Mouse (Mus musculus): Measurements from ENCODE around the gene Olfr1419. TPM values are rescaled to one million over a fixed set of nuclear protein-coding genes. Genes with fewer than 3 reads are reported as not detected.
"Not testable (repeated sequence)": the region's sequence is repeated elsewhere in the genome, so short reads cannot be mapped to it uniquely, and the experiment has no call there.

The Olfr1419 gene
- not detected in 3 replicates for total RNA-seq (2017)

DNA sequence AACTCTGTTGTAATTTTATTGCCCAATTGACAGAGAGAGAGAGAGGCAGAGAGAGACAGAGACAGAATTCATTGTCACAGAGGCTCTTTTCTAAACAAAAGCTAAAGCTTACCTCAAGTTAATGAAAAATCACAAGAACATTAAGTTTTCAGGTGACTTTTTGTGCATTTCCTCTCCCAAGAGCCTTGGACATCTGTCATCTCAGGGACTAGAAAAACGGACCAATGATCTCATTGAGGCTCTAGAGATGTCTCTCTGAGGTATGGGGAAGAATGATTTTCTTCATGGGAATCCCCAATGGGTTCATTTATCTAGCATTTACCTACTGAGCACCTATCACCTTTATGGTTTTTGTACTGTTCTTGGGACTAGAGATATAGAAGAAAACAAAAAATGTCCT is at the start of gene Olfr1419:
TSS of gene Olfr1419 (minus strand) at position 101 of the 400 bp plus-strand sequence.
- no peak for ATAC-seq (replicated peaks; ENCODE audit: insufficient number of reproducible peaks, low FRiP score, low TSS enrichment, poor library complexity, severe bottlenecking)

DNA sequence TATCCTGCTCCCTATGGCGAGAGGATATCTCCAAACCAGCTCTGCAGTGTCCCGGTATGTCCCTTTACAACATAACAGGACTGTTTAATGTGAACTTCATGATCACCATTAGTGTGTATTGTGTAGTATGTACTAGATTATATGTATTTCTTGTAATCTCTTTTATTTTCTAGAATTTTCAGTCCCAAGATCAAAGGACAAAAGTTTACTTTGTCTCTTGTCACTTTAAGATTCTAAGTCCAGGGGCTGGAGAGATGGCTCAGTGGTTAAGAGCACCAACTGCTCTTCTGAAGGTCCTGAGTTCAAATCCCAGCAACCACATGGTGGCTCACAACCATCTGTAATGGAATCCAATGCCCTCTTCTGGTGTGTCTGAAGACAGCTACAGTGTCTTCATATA is 47.6 kb upstream of the Olfr1419 start:
- ATAC-seq (replicated peaks; ENCODE audit: insufficient number of reproducible peaks, low FRiP score, low TSS enrichment, poor library complexity, severe bottlenecking): not testable (repeated sequence)

DNA sequence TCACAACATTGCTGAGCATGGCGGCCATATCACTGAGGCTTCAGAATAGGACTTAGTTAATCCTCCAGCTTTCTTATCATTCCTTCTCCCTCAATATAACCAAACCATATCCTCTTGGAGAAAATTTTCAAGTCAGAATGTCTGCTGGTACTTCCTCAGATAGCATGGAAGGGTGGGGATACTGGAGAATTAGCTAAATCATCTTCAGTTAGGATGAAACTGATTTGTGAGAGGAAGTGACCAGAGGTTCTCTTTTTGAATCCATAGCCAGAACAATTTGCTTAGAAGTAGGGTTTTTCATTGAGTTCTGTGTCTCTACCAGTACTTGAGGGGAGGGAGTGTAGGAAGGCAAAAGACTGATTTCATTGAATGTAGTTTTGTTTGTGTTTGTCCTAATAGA is 47.2 kb upstream of the Olfr1419 start:
- no peak for ATAC-seq (replicated peaks; ENCODE audit: insufficient number of reproducible peaks, low FRiP score, low TSS enrichment, poor library complexity, severe bottlenecking)

DNA sequence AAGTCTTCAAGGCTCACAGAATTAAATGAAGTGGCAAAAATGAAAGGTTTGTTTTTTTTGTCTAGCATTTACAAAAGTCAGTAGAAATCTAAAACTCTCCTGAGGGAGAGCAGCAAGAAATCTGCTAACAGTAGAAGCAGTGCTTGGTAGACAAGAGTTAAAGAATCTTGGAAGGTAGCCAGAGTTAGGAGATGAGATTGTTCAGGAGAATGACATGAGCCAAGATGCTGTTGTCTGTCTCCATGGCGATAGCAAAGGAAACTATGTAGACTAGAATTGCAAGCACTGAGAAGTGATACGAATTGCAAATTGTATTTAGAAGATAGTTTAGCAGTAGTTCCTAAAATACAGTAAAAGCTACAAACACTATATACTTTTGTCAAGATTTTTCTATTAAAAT is 40.9 kb upstream of the Olfr1419 start:
- ATAC-seq (replicated peaks; ENCODE audit: insufficient number of reproducible peaks, low FRiP score, low TSS enrichment, poor library complexity, severe bottlenecking): no peak

DNA sequence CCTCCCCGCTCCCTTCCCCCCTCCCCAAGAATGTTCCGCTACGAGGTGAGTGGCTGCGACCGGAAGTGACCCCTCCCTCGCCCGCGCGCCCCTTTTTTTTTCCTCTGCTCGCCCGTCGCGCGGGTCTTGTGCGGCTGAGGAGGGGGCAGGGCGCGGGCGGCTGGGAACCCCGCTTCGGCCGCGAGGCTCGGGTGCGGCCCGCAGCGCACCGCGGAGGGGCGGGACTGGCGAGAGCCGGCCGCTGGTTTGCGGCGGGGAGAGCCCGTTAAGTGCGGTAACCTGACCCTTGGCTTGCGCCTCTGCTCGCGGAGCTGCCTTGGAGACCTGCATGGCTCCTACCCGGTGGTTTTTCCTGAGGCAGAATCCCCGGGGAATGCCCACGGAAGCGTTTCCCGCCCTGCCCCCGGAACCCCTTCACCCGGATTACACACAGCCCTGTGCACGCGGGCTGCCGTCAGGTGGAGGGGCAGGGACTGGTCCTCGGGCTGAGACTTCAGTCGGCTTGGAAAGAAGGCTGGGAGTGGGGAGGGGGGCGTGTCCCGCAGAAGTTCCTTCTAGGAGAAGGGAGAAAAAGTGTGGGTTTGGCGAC is 37.7 kb upstream of the Olfr1419 start:
- no peak for ATAC-seq (replicated peaks; ENCODE audit: insufficient number of reproducible peaks, low FRiP score, low TSS enrichment, poor library complexity, severe bottlenecking)

DNA sequence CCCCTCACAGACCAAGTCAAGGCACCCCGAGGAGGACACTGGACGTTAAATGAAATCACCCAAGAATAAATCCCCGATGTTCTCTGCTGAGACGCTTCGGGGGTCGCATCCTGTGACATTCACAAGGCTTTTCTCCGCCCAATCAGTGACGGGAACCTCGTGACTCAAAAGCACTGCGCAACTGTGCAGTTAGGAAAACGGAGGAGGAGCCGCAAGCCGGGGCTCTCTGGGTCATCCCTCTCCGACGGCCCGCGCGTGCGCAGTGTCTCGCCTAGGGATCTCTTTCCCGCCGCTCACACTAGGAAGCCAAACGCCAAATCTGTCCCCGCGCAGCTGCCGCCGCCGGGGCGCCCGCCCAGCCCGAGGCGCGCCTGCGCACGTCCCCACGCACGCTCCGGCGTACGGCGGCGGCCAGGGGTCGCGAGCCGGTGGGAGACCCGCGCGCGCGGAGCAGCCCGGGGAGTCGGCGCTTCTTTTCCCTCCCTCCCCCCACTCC is 37.2 kb upstream of the Olfr1419 start, which contains the start of gene Patl1:
TSS of gene Patl1 (plus strand) at position 363 of the 496 bp plus-strand sequence.
- peak; percentile 95 for ATAC-seq (replicated peaks; ENCODE audit: insufficient number of reproducible peaks, low FRiP score, low TSS enrichment, poor library complexity, severe bottlenecking)

DNA sequence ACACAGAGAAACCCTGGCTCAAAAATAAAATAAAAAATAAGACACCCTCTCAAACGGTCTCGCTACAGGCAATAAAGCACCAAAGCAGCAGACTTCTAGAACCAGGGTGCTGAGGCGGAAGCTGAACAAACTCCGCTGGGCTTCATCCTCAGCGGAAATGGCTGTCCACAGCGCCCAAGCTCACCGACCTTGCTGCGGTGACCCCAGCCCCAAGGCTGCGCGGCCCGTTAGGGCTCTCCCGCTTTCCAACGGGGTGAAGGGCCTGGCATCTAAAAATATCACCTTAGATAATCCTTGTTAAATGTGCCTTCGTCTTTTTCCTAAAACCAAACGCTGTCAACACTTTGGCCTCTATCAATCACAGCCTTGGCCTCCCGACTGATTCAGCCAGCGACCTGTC is 36.7 kb upstream of the Olfr1419 start:
- ATAC-seq (replicated peaks; ENCODE audit: insufficient number of reproducible peaks, low FRiP score, low TSS enrichment, poor library complexity, severe bottlenecking): no peak

DNA sequence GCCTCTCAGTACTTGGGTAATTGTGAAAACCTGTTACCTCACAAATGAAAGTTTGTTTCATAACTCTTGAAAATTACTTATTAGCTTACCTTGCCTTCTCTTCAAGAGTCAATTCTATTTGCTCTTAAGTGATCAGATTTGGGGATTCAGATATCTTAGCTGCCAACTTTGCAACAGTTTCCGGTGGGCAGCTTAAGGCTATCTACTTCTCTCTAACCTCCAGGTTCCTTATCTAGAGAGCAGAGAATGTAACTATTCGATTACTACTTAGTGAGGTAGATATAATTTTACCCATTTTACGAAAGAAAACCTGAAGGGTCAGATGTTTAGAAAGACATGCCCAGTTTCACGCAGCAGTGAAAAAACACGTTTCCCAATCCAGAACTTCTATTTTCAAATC is 36.1 kb upstream of the Olfr1419 start:
- no peak for ATAC-seq (replicated peaks; ENCODE audit: insufficient number of reproducible peaks, low FRiP score, low TSS enrichment, poor library complexity, severe bottlenecking)

DNA sequence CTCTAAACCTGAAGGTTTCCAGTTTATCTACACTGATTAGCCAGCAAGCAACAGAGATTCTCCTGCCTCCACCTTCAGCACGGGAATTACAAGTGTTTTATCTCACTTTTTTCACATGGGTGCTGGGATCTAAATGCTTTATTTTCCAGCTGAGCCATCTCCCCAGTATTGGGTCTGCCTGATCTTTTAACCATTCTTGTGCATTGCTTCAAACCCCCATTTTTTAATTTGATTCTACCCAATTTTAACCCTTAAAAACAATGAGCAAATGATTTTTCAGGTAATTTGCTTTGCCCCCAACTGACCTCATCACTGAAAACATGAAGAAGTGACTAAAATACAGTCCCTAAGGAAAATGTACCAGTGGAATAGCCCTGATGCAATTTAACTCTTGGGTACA is 11.4 kb upstream of the Olfr1419 start, which contains the start of gene Olfr1420:
TSS of gene Olfr1420 (plus strand) at position 301 of the 400 bp plus-strand sequence.
- ATAC-seq (replicated peaks; ENCODE audit: insufficient number of reproducible peaks, low FRiP score, low TSS enrichment, poor library complexity, severe bottlenecking): no peak

DNA sequence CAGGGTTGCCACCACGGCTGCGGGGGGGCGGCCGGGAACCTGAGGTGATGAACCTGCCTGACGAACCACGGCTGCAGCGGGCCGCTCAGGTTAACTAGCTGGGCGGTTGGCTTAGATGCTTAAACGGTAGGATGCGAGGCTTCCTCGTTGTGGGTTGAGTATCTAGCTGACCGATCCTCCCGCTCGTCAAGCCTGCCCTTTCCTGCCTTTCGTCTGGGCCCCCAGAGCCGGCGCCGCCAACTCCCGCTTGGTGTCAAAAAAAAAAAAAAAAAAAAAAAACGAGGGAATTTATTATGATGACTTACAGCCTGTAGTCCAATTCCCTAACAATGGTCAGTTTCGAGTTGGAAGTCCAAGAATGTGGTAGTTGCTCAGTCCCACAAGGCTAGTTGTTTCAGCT is 3.5 kb upstream of the Olfr1419 start:
- not testable (repeated sequence) for ATAC-seq (replicated peaks; ENCODE audit: insufficient number of reproducible peaks, low FRiP score, low TSS enrichment, poor library complexity, severe bottlenecking)

DNA sequence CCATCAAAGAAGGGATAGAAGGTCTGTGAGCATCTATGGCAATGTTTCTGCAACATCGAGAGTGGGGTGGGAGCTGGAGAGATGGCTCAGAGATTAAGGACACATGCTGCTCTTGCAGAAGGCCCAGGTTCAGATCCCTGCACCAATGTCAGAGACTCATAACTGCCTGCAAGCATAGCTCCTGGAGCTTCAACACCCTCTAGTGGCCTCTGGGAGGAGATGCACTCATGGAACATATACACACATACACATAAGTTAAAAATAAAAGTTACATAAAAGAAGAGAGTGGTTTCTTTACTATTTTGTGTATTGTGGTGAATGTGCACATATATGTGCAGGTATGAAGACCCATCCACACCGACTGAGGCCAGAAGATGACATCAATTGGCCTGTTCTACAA is 7.1 kb downstream of the Olfr1419 start:
- ATAC-seq (replicated peaks; ENCODE audit: insufficient number of reproducible peaks, low FRiP score, low TSS enrichment, poor library complexity, severe bottlenecking): no peak

DNA sequence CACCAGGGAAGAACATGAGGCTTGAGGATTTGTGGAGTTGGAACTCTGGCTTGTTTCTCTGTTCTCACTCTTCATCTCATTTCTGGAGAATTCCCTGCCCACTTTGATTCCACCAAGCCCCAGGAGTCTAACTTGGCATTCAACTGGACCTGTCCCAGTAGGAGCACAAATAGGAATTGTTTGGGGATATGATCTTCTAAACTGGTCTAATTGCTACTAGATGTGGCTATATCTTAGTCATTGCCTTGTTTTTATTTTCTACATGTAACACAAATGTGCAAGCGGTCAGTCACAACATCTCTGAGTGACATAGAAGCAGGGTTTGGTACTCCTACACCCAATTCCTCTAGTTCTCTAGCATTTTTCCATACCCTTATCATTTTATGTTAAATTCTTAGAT is 13.9 kb downstream of the Olfr1419 start, which contains the start of gene Olfr1418:
TSS of gene Olfr1418 (minus strand) at position 101 of the 400 bp plus-strand sequence.
- ATAC-seq (replicated peaks; ENCODE audit: insufficient number of reproducible peaks, low FRiP score, low TSS enrichment, poor library complexity, severe bottlenecking): no peak

DNA sequence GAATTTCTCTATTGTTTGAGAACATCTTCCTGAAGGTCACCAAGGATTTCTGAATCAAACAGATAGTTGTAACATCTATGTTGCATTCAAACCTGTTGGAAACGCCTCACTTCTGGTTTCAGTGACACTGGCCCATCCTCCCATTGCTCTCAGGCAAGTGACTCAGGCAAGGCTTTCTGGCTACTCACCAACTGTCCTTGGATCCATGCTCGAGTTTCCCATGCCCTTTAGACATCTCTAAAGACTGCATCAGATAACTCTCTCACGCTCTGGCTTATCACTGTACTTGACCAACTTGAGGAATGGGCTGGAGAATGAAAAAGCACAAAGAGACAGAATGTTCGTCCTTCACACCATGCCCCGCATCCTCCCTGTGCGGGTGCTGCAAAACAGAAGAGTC is 18.4 kb downstream of the Olfr1419 start:
- ATAC-seq (replicated peaks; ENCODE audit: insufficient number of reproducible peaks, low FRiP score, low TSS enrichment, poor library complexity, severe bottlenecking): no peak

DNA sequence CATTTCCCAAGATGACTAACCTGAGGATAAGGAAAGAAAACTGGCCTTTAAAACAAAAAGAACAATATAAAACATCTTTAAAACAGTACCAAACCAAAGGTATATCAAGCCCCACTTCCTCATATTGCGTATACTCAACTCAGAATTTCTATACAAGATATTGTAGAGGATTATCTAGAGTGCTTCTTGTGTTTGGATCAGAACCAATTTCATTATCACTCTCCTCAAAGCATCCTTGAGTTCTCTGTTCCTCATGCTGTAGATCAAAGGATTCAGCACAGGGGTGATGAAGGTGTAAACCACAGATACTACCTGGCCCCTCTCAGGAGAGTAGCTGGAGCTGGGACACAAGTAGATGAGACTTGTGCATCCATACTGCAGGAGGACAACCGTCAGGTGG is 20.1 kb downstream of the Olfr1419 start:
- no peak for ATAC-seq (replicated peaks; ENCODE audit: insufficient number of reproducible peaks, low FRiP score, low TSS enrichment, poor library complexity, severe bottlenecking)

DNA sequence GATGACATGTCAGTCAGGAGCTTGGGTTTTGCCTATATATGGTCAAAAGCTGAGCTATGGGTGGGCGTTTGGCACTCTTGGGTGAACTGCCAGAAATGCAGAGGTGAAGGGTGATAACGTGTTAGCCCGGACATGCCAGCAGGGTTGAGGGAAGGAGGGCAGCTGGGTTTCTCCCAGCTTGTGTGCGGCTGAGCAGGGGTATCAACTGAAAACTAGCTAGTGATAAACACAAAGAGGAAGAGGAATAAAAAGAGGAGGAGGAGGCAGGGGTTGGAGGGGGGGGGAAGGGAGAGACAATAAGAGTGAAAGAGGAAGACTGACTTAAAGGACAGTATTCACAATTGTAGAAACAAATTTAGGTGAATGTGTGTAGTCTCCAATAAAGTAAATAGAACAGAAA is 22.3 kb downstream of the Olfr1419 start:
- ATAC-seq (replicated peaks; ENCODE audit: insufficient number of reproducible peaks, low FRiP score, low TSS enrichment, poor library complexity, severe bottlenecking): no peak

DNA sequence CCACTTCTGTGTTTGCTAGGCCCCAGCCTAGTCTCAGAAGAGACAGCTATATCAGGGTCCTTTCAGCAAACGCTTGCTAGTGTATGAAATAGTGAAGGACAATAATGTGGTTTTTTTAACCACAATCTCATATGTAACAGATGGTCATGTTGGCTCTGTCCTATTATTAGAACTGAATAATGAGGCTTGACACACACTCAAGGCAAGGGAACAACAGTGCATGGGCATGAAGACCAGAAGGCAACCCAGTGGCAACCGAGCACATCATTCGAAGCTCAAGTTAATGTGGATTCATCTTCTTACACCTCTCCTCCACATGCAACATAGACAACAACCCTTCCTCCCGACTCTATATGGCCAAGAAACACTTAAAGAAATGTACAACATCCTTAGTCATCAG is 28.6 kb downstream of the Olfr1419 start:
- ATAC-seq (replicated peaks; ENCODE audit: insufficient number of reproducible peaks, low FRiP score, low TSS enrichment, poor library complexity, severe bottlenecking): no peak

DNA sequence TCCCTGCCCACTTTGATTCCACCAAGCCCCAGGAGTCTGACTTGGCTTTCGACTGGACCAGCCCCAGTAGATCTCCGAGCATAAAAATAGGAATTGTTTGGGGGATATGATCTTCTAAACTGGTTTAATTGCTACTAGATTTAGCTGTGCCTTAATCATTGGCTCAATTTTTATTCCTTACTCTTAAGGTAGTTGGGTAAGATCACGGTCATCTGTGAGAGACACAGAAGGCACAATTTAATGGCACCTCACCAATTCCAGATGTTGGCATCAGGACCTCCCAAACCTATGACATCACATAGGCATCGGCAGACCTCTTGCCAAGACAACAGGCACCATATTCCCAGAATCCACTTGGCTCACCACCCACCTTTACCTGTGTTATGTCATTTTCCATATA is 35.8 kb downstream of the Olfr1419 start, which contains the start of gene Olfr1417:
TSS of gene Olfr1417 (minus strand) at position 101 of the 400 bp plus-strand sequence.
- no peak for ATAC-seq (replicated peaks; ENCODE audit: insufficient number of reproducible peaks, low FRiP score, low TSS enrichment, poor library complexity, severe bottlenecking)

DNA sequence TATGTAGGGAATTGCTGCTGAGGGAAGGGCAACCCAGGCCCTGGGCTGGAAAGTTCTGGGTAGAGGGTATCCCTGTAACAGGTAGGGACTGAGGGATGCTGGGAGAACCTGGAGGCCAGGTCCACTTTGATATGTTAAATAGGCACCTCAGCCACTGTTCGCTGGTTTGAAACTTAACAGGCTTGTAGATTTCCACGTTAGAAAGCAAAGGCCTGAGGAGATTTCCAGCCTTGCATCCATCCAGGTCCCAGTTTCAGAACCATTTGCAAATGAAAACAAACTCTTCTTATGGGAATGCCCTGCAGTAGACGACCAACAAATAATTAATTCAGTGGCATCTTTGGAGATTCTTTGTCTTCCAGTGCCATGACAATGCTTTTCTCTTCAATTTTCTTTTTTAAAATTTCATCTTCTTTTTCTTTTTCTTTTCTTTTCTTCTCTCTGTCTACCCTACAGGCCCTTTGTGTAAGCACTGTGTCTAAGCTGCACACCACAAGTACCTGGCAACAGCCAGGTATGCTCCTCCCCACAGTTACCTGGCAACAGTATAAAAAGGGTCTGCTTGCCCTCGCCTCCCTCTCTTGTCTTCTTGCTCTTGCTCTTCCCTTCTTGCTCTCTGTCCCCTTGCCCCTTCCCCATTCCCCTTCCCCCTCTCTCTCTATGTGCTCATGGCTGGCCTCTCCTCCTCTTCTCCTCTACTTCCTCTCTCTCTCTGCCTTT is 51.4 kb downstream of the Olfr1419 start:
- no peak for ATAC-seq (replicated peaks; ENCODE audit: insufficient number of reproducible peaks, low FRiP score, low TSS enrichment, poor library complexity, severe bottlenecking)

DNA sequence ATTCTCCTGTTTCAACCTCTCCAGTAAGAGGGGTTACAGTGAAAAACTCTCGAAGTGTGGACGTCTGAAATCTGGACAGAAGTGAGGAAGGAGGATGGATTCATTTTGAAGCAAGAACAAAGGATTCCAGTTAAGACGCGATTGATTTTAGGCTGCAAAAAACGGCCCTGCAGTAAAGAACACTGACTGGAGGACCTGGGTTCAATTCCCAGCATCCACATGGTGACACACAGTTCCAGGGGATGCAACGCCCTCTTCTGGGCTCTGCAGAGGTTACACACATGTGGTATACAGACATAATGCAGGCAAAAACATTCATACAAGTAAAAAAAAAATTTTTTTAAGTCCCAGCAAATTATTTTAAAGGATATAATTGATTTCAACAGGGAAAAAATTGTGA is 54.7 kb downstream of the Olfr1419 start:
- ATAC-seq (replicated peaks; ENCODE audit: insufficient number of reproducible peaks, low FRiP score, low TSS enrichment, poor library complexity, severe bottlenecking): no peak

DNA sequence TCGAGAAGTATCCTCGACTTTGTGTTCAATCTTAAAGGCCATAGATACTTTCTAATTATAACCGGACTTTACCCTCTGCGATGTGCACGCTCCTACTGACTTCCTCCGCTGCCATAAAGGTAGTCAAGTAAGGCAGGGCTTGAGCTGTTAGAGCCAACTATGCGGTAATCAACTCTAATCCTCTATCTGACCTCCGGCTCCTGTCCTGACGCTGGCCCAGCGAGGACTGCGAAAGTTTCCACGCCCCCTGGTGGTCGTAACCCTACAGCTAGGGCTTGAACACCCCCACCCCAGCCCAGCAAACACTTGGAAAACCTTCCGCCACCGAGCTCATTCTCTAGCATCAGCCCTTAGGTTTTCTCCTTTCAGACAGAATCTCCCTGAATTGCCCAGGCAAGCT is 55.1 kb downstream of the Olfr1419 start:
- ATAC-seq (replicated peaks; ENCODE audit: insufficient number of reproducible peaks, low FRiP score, low TSS enrichment, poor library complexity, severe bottlenecking): peak; percentile 69
